Mouse (Mus musculus): Measurements from ENCODE around the gene Ppard.

Gene Ppard

GRCm38 (mm10) chr17:28224615-28225014 is 7.9 kb upstream of the Ppard start:
- DNase-seq (ENCODE audit: low spot score): no peak

GRCm38 (mm10) chr17:28226014-28226413 is 6.5 kb upstream of the Ppard start:
- peak; percentile 89 for DNase-seq (ENCODE audit: low spot score)

- DNase-seq (ENCODE audit: low spot score): peak; percentile 16
These were observed 2.0 kb upstream of the Ppard start for GRCm38 (mm10) chr17:28230486-28230885.

GRCm38 (mm10) chr17:28231026-28231736 is 1.3 kb upstream of the Ppard start:
- no peak for DNase-seq (ENCODE audit: low spot score)

GRCm38 (mm10) chr17:28233091-28233731 is 711 bp downstream of the Ppard start:
- no peak for DNase-seq (ENCODE audit: low spot score)

GRCm38 (mm10) chr17:28234641-28235040 is 2.1 kb downstream of the Ppard start:
- no peak for DNase-seq (ENCODE audit: low spot score)

GRCm38 (mm10) chr17:28235982-28236635 is 3.6 kb downstream of the Ppard start:
- DNase-seq (ENCODE audit: low spot score): no peak

GRCm38 (mm10) chr17:28236636-28237015 is 4.1 kb downstream of the Ppard start:
- no peak for DNase-seq (ENCODE audit: low spot score)

- no peak for DNase-seq (ENCODE audit: low spot score)
These were observed 4.9 kb downstream of the Ppard start for GRCm38 (mm10) chr17:28237362-28237761.

GRCm38 (mm10) chr17:28237874-28238273 is 5.4 kb downstream of the Ppard start:
- DNase-seq (ENCODE audit: low spot score): no peak

- no peak for DNase-seq (ENCODE audit: low spot score)
These were observed 8.3 kb downstream of the Ppard start for GRCm38 (mm10) chr17:28240846-28241245.

- no peak for DNase-seq (ENCODE audit: low spot score)
These were observed 9.8 kb downstream of the Ppard start for GRCm38 (mm10) chr17:28242296-28242695.

GRCm38 (mm10) chr17:28244214-28244613 is 11.7 kb downstream of the Ppard start:
- DNase-seq (ENCODE audit: low spot score): no peak

GRCm38 (mm10) chr17:28244714-28245113 is 12.2 kb downstream of the Ppard start:
- no peak for DNase-seq (ENCODE audit: low spot score)

GRCm38 (mm10) chr17:28246640-28247039 is 14.1 kb downstream of the Ppard start:
- DNase-seq (ENCODE audit: low spot score): no peak

GRCm38 (mm10) chr17:28247613-28248012 is 15.1 kb downstream of the Ppard start:
- no peak for DNase-seq (ENCODE audit: low spot score)

GRCm38 (mm10) chr17:28249062-28249461 is 16.6 kb downstream of the Ppard start:
- no peak for DNase-seq (ENCODE audit: low spot score)

- no peak for DNase-seq (ENCODE audit: low spot score)
These were observed 19.2 kb downstream of the Ppard start for GRCm38 (mm10) chr17:28251579-28252280.

GRCm38 (mm10) chr17:28252281-28252648 is 19.8 kb downstream of the Ppard start:
- no peak for DNase-seq (ENCODE audit: low spot score)

GRCm38 (mm10) chr17:28253216-28253615 is 20.7 kb downstream of the Ppard start:
- DNase-seq (ENCODE audit: low spot score): no peak

GRCm38 (mm10) chr17:28254804-28255203 is 22.3 kb downstream of the Ppard start:
- no peak for DNase-seq (ENCODE audit: low spot score)

- no peak for DNase-seq (ENCODE audit: low spot score)
These were observed 23.2 kb downstream of the Ppard start for GRCm38 (mm10) chr17:28255651-28256050.
